Mouse (Mus musculus) CH12.LX (cell line): ENCODE results near the gene Fbxo44. TPM values are rescaled to one million over a fixed set of nuclear protein-coding genes. Genes with fewer than 3 reads are reported as not detected.

Experiments used
- DNase-seq: peaks from one replicate; pipeline ENCODE4 v3.0.0-alpha.2; 2013; ENCODE audit errors: extremely low read depth
- H3K27ac ChIP-seq: 2 replicates; pipeline ENCODE4 v1.5.1; 2012; ENCODE audit warnings: low read depth, mild to moderate bottlenecking, control low read depth, moderate library complexity; ENCODE audit not compliant: insufficient read depth
- H3K27me3 ChIP-seq: replicated peaks from 2 replicates; pipeline ENCODE3; 2012; ENCODE audit warnings: inconsistent platforms
- H3K36me3 ChIP-seq, 2 experiments: replicated peaks in 1 of 2; 2 replicates each; pipeline versions ENCODE3 to v1.6.1; 2012; ENCODE audit warnings: inconsistent platforms in 1 of 2, low read length in 1 of 2, mild to moderate bottlenecking in 1 of 2, mixed read lengths in 1 of 2, moderate library complexity in 1 of 2; ENCODE audit not compliant: control insufficient read depth in 1 of 2, insufficient read depth in 1 of 2
- H3K4me1 ChIP-seq, 2 experiments: 2 replicates each; pipeline ENCODE4 v1.6.1; 2012; ENCODE audit warnings: inconsistent platforms in 1 of 2, moderate library complexity in 1 of 2; ENCODE audit not compliant: insufficient read depth in 2 of 2, control insufficient read depth in 1 of 2
- H3K4me2 ChIP-seq: 2 replicates; pipeline ENCODE4 v1.6.1; 2012; ENCODE audit warnings: low read depth, mild to moderate bottlenecking, control low read depth; ENCODE audit not compliant: poor library complexity, insufficient read depth, severe bottlenecking
- H3K4me3 ChIP-seq, 3 experiments: fragments of 150-350 bp in 1 of 3; sonication (generic) in 1 of 3; replicated peaks in 1 of 3; 2 replicates each; pipeline versions ENCODE3 to v1.5.1; 2011 to 2012; ENCODE audit warnings: low read depth in 2 of 3, low read length in 2 of 3, mild to moderate bottlenecking in 2 of 3, moderate library complexity in 2 of 3, control low read depth in 1 of 3, improper control_type of control experiment in 1 of 3, inconsistent platforms in 1 of 3, mixed read lengths in 1 of 3; ENCODE audit not compliant: poor library complexity in 1 of 3
- H3K79me2 ChIP-seq: replicated peaks from 2 replicates; pipeline ENCODE4 v1.6.1; 2012; ENCODE audit warnings: mild to moderate bottlenecking, moderate library complexity; ENCODE audit not compliant: control insufficient read depth, poor library complexity, insufficient read depth, severe bottlenecking; ENCODE audit errors: extremely low read depth
- H3K9ac ChIP-seq: 2 replicates; pipeline ENCODE4 v1.6.1; 2012; ENCODE audit warnings: low read depth, mild to moderate bottlenecking, control low read depth, moderate library complexity; ENCODE audit not compliant: insufficient read depth
- H3K9me3 ChIP-seq: replicated peaks from 2 replicates; pipeline ENCODE3; 2012; ENCODE audit warnings: low read length, inconsistent platforms, mixed read lengths
- BHLHE40 ChIP-seq: IDR thresholded peaks from 2 replicates; pipeline ENCODE4 v1.6.1; 2011; ENCODE audit warnings: mild to moderate bottlenecking, low read depth, low read length, improper control_type of control experiment
- E2F4 ChIP-seq: IDR thresholded peaks from 2 replicates; pipeline ENCODE4 v1.6.1; 2011; ENCODE audit warnings: low read depth, low read length, improper control_type of control experiment; ENCODE audit not compliant: insufficient replicate concordance
- ELF1 ChIP-seq: IDR thresholded peaks from 2 replicates; pipeline ENCODE4 v1.6.1; 2014; ENCODE audit warnings: low read depth, mild to moderate bottlenecking, inconsistent platforms, low read length, improper control_type of control experiment
- EP300 ChIP-seq: IDR thresholded peaks from 2 replicates; pipeline ENCODE4 v1.6.1; 2011; ENCODE audit warnings: low read length, improper control_type of control experiment
- HCFC1 ChIP-seq: IDR thresholded peaks from 2 replicates; pipeline ENCODE4 v1.6.1; 2012; ENCODE audit warnings: low read depth, mild to moderate bottlenecking, inconsistent platforms, low read length, improper control_type of control experiment
- JUN ChIP-seq: IDR thresholded peaks from 2 replicates; pipeline ENCODE4 v1.6.1; 2011; ENCODE audit warnings: low read depth, mild to moderate bottlenecking, low read length, improper control_type of control experiment, moderate library complexity; ENCODE audit not compliant: insufficient read depth
- JUND ChIP-seq: conservative IDR thresholded peaks from 2 replicates; pipeline ENCODE4 v1.6.1; 2011; ENCODE audit warnings: low read depth, low read length, improper control_type of control experiment
- MAFK ChIP-seq: IDR thresholded peaks from 2 replicates; pipeline ENCODE4 v1.6.1; 2011; ENCODE audit warnings: low read length, improper control_type of control experiment; ENCODE audit not compliant: insufficient replicate concordance
- MAZ ChIP-seq: IDR thresholded peaks from 2 replicates; pipeline ENCODE4 v1.6.1; 2012; ENCODE audit warnings: low read depth, mild to moderate bottlenecking, inconsistent platforms, low read length, improper control_type of control experiment, moderate library complexity
- MEF2A ChIP-seq: IDR thresholded peaks from 2 replicates; pipeline ENCODE4 v1.6.1; 2014; ENCODE audit warnings: low read depth, mild to moderate bottlenecking, inconsistent platforms, low read length, improper control_type of control experiment, borderline replicate concordance
- MXI1 ChIP-seq: IDR thresholded peaks from 2 replicates; pipeline ENCODE4 v1.6.1; 2011; ENCODE audit warnings: mild to moderate bottlenecking, low read depth, low read length, improper control_type of control experiment
- PAX5 ChIP-seq: IDR thresholded peaks from 2 replicates; pipeline ENCODE4 v1.6.1; 2012; ENCODE audit warnings: low read length, inconsistent platforms, mixed read lengths
- POLR2AphosphoS2 ChIP-seq: IDR thresholded peaks from 2 replicates; pipeline ENCODE4 v1.6.1; 2011; ENCODE audit warnings: low read depth, low read length, improper control_type of control experiment
- RAD21 ChIP-seq: IDR thresholded peaks from 2 replicates; pipeline ENCODE4 v1.6.1; 2011; ENCODE audit warnings: low read depth, mild to moderate bottlenecking, low read length, improper control_type of control experiment, moderate library complexity
- SIN3A ChIP-seq: IDR thresholded peaks from 2 replicates; pipeline ENCODE4 v1.6.1; 2012; ENCODE audit warnings: low read length, improper control_type of control experiment, inconsistent platforms
- TBP ChIP-seq: conservative IDR thresholded peaks from 2 replicates; pipeline ENCODE4 v1.6.1; 2011; ENCODE audit warnings: low read depth, low read length, improper control_type of control experiment
- UBTF ChIP-seq: IDR thresholded peaks from 2 replicates; pipeline ENCODE4 v1.6.1; 2012; ENCODE audit warnings: low read depth, mild to moderate bottlenecking, inconsistent platforms, low read length, improper control_type of control experiment, moderate library complexity
- USF1 ChIP-seq: IDR thresholded peaks from 2 replicates; pipeline ENCODE4 v1.6.1; 2014; ENCODE audit warnings: low read depth, mild to moderate bottlenecking, inconsistent platforms, low read length, improper control_type of control experiment
- ZNF384 ChIP-seq: IDR thresholded peaks from 2 replicates; pipeline ENCODE4 v1.6.1; 2012; ENCODE audit warnings: low read depth, low read length, improper control_type of control experiment, inconsistent platforms
- dilution Hi-C: fragments of 300-500 bp; cut with MboI; formaldehyde crosslinking; loops from 2 replicates; pipeline ENCODE4 v1.14.3; 2020; ENCODE audit warnings: low sequenced_read_pairs; ENCODE audit not compliant: extremely low pct_unique_long_range_greater_than_20kb, extremely low pct_ligation_motif_present
- in situ Hi-C: fragments of 300-500 bp; cut with MboI; formaldehyde crosslinking; loops from 3 replicates; pipeline ENCODE4 v1.14.3; 2019; ENCODE audit warnings: low sequenced_read_pairs, low pct_ligation_motif_present, low pct_unique_long_range_greater_than_20kb, mixed read lengths
- polyA plus RNA-seq: library from polyadenylated mRNA; unstranded; fragments of >175 nt; gene quantifications from 2 replicates; pipeline ENCODE4 v1.2.1, GENCODE M21; 2012; ENCODE audit warnings: low read depth; ENCODE audit not compliant: insufficient read length
- total RNA-seq, 2 experiments: library from RNA; depleted of rRNA; stranded (reverse); fragments of 300-350 nt in 1 of 2; fragments of >200 nt in 1 of 2; gene quantifications; 2 replicates each; pipeline ENCODE4 v1.2.3; 2012 to 2014

Gene Fbxo44
- total and polyA plus RNA-seq, 3 experiments = 2.1 to 10.6 (median 2.8) TPM

- peaks cover 80% of the 10 kb centered on the region for H3K27me3 ChIP-seq
- H3K9ac ChIP-seq = no peak overlapping the region
- in situ Hi-C loops = no loop called here
- H3K9me3 ChIP-seq = peaks cover 2% of the 10 kb centered on the region
- no peak for DNase-seq
- dilution Hi-C loops = no loop called here
- no peak for TF ChIP-seq UBTF
- TF ChIP-seq USF1 = no peak
- TF ChIP-seq PAX5 = no peak
- TF ChIP-seq MAZ = no peak
- TF ChIP-seq JUND = no peak
- no peak for TF ChIP-seq JUN
- no peak for TF ChIP-seq SIN3A
- TF ChIP-seq E2F4 = no peak
- no peaks in the 10 kb centered on the region for H3K36me3 ChIP-seq
- H3K79me2 ChIP-seq = no peaks in the 10 kb centered on the region
- H3K27ac ChIP-seq = no peak overlapping the region
- no peak overlapping the region for H3K4me2 ChIP-seq
- H3K4me3 ChIP-seq = no peak overlapping the region
- H3K4me1 ChIP-seq = no peaks in the 10 kb centered on the region
Observed at GRCm38 (mm10) chr4:148198721-148199120, 38.4 kb upstream of the Fbxo44 start.

- no peak overlapping the region for H3K4me3 ChIP-seq
- no peaks in the 10 kb centered on the region for H3K36me3 ChIP-seq
- H3K9ac ChIP-seq = no peak overlapping the region
- TF ChIP-seq MAZ (no peak), RAD21 (no peak), PAX5 (no peak), JUN (no peak), TBP (no peak), BHLHE40 (no peak), ZNF384 (no peak), MEF2A (no peak), UBTF (no peak), MXI1 (no peak), HCFC1 (no peak), EP300 (no peak), MAFK (no peak), POLR2AphosphoS2 (no peak), ELF1 (no peak)
- DNase-seq = no peak
- H3K79me2 ChIP-seq = no peaks in the 10 kb centered on the region
- H3K4me1 ChIP-seq = peaks cover 0 to 6% of the 10 kb centered on the region in 2 experiments; a peak in 2 of 4 replicates
- H3K4me2 ChIP-seq = no peak overlapping the region
- in situ Hi-C loops (no loop called here), dilution Hi-C loops (no loop called here)
- H3K27me3 ChIP-seq = peaks cover 76% of the 10 kb centered on the region
- H3K9me3 ChIP-seq = no peaks in the 10 kb centered on the region
- no peak overlapping the region for H3K27ac ChIP-seq
Observed at GRCm38 (mm10) chr4:148194400-148194799, 34.1 kb upstream of the Fbxo44 start.
